Mouse (Mus musculus) megakaryocyte, embryonic 14.5 days (primary cell): ENCODE results near the gene Flt4.

Experiments
- FLI1 ChIP-seq: IDR thresholded peaks from 2 replicates; pipeline ENCODE4 v1.6.1; 2012; ENCODE audit warnings: low read length, inconsistent platforms, mixed read lengths
- GATA1 ChIP-seq: IDR thresholded peaks from 3 replicates; pipeline ENCODE4 v1.6.1; 2012; ENCODE audit warnings: mixed read lengths, low read length, inconsistent platforms, borderline replicate concordance

DNA sequence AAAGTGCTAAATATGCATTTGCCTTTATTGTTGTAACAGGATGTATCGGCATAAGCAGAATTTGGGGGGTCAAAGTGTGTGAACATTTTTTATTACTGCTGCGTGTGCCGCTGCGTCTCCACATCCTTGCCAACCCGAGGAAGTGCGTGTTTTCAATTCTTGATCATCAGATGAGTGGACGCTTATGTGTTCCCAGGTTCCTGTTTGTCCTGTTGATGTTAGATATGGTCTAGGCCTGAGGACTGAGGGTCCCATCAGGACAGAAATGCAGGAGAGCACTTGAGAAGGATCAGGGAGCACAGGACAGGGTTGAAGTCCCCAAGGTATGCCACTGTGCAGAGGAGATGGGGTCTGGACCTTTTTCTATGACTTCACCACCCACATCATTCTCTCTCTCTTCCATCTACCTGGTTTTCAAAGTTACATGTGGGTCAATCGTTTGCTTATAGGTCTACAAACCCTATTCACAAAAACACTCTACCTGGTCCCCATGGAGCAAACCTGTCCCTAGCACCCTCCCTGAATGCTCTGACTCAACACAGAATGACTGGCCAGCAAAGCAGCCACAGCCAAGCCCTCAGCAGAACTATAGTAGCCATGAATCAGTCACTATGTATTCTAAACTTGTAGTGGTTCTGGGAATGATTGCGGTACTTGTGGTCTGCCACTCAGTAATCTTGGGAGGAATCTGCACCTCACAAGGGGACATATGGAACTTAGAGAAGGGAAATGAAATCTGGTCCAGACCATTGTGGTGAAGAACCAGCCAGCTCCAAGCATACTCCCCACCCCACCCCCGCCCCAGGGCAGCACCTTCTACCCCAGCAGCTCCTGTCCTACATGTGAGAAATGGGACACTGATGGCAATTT lies 7.0 kb downstream of the Flt4 start:
- no peak for TF ChIP-seq GATA1
- TF ChIP-seq FLI1, result no peak
